Mouse (Mus musculus): ENCODE data around the gene Fam160a1. TPM values are rescaled to one million over a fixed set of nuclear protein-coding genes. Genes with fewer than 3 reads are reported as not detected.

Gene Fam160a1
- total RNA-seq, 2 experiments from 2014 or later = 3.6 to 5.2 TPM

- intact Hi-C loops (cut with DNase I) = no loop called here
- no peak for DNase-seq (ENCODE audit: low spot score in 2 of 2)
Measured at GRCm38 (mm10) chr3:85695056-85695455, 122.0 kb downstream of the Fam160a1 start.

GRCm38 (mm10) chr3:85693013-85693412, 124.1 kb downstream of the Fam160a1 start:
- DNase-seq (ENCODE audit: low spot score in 2 of 2) = no peak
- intact Hi-C loops (cut with DNase I) = no loop called here

- no peak for DNase-seq (ENCODE audit: low spot score in 2 of 2)
- intact Hi-C loops (cut with DNase I) = no loop called here
Measured at GRCm38 (mm10) chr3:85691134-85691533, 126.0 kb downstream of the Fam160a1 start.

- DNase-seq (ENCODE audit: low spot score in 2 of 2) = no peak
- intact Hi-C loops (cut with DNase I) = no loop called here
Measured at GRCm38 (mm10) chr3:85688341-85688740, 128.8 kb downstream of the Fam160a1 start.

- intact Hi-C loops (cut with DNase I) = no loop called here
- DNase-seq (ENCODE audit: low spot score in 2 of 2) = no peak
Measured at GRCm38 (mm10) chr3:85685271-85685670, 131.8 kb downstream of the Fam160a1 start.

- intact Hi-C loops (cut with DNase I) = no loop called here
- peak in 1 of 2 experiments; percentile 74 for DNase-seq (ENCODE audit: low spot score in 2 of 2)
Measured at GRCm38 (mm10) chr3:85683618-85684017, 133.5 kb downstream of the Fam160a1 start.

GRCm38 (mm10) chr3:85681136-85681535, 136.0 kb downstream of the Fam160a1 start:
- no peak for DNase-seq (ENCODE audit: low spot score in 2 of 2)
- intact Hi-C loops (cut with DNase I) = no loop called here

GRCm38 (mm10) chr3:85679960-85680359, 137.1 kb downstream of the Fam160a1 start:
- no peak for DNase-seq (ENCODE audit: low spot score in 2 of 2)
- intact Hi-C loops (cut with DNase I) = no loop called here

- intact Hi-C loops (cut with DNase I) = no loop called here
- no peak for DNase-seq (ENCODE audit: low spot score in 2 of 2)
Measured at GRCm38 (mm10) chr3:85679312-85679933, 137.7 kb downstream of the Fam160a1 start.

GRCm38 (mm10) chr3:85677952-85678351, 139.1 kb downstream of the Fam160a1 start:
- intact Hi-C loops (cut with DNase I) = no loop called here
- DNase-seq (ENCODE audit: low spot score in 2 of 2) = no peak

GRCm38 (mm10) chr3:85677133-85677532, 140.0 kb downstream of the Fam160a1 start:
- DNase-seq (ENCODE audit: low spot score in 2 of 2) = peak in 1 of 2 experiments; percentile 63
- intact Hi-C loops (cut with DNase I) = no loop called here

GRCm38 (mm10) chr3:85669844-85670243, 147.2 kb downstream of the Fam160a1 start:
- intact Hi-C loops (cut with DNase I) = loop anchor here (10.0 kb wide), 2 partner anchors 645 to 735 kb away; no protein-coding TSS in a partner anchor
- no peak for DNase-seq (ENCODE audit: low spot score in 2 of 2)

- intact Hi-C loops (cut with DNase I) = loop anchor here (10.0 kb wide), 2 partner anchors 643 to 733 kb away; no protein-coding TSS in a partner anchor
- peak in 1 of 2 experiments; percentile 66 for DNase-seq (ENCODE audit: low spot score in 2 of 2)
Measured at GRCm38 (mm10) chr3:85667683-85668082, 149.4 kb downstream of the Fam160a1 start.

- intact Hi-C loops (cut with DNase I) = loop anchor here (10.0 kb wide), 2 partner anchors 642 to 732 kb away; no protein-coding TSS in a partner anchor
- DNase-seq (ENCODE audit: low spot score in 2 of 2) = no peak
Measured at GRCm38 (mm10) chr3:85666736-85667135, 150.4 kb downstream of the Fam160a1 start.

- intact Hi-C loops (cut with DNase I) = loop anchor here (10.0 kb wide), 2 partner anchors 641 to 731 kb away; no protein-coding TSS in a partner anchor
- DNase-seq (ENCODE audit: low spot score in 2 of 2) = no peak
Measured at GRCm38 (mm10) chr3:85666166-85666565, 150.9 kb downstream of the Fam160a1 start.

GRCm38 (mm10) chr3:85664591-85665171, 152.4 kb downstream of the Fam160a1 start:
- intact Hi-C loops (cut with DNase I) = loop anchor here (5.0 to 10.0 kb wide), 5 partner anchors 72 to 730 kb away; partner anchors contain the start of gene Gatb
- DNase-seq (ENCODE audit: low spot score in 2 of 2) = peak; percentile 60 to 94

- intact Hi-C loops (cut with DNase I) = loop anchor here (5.0 to 10.0 kb wide), 5 partner anchors 72 to 729 kb away; partner anchors contain the start of gene Gatb
Measured at GRCm38 (mm10) chr3:85663826-85664225, 153.3 kb downstream of the Fam160a1 start.

GRCm38 (mm10) chr3:85661926-85662813, 154.9 kb downstream of the Fam160a1 start:
- peak in 1 of 2 experiments; percentile 77 for DNase-seq (ENCODE audit: low spot score in 2 of 2)
- intact Hi-C loops (cut with DNase I) = loop anchor here (1.0 to 10.0 kb wide), 6 partner anchors 25 to 727 kb away; partner anchors contain the start of gene Gatb

More at GRCm38 (mm10) chr3:85663826-85664225, 153.3 kb downstream of the Fam160a1 start:
- DNase-seq (ENCODE audit: low spot score in 2 of 2) = no peak

GRCm38 (mm10) chr3:85659681-85660080, 157.4 kb downstream of the Fam160a1 start:
- intact Hi-C loops (cut with DNase I) = loop anchor here (5.0 to 10.0 kb wide), 5 partner anchors 67 to 725 kb away; partner anchors contain the start of gene Gatb
- DNase-seq (ENCODE audit: low spot score in 2 of 2) = no peak

- no peak for DNase-seq (ENCODE audit: low spot score in 2 of 2)
- intact Hi-C loops (cut with DNase I) = no loop called here
Measured at GRCm38 (mm10) chr3:85655538-85655937, 161.6 kb downstream of the Fam160a1 start.

All from left cerebral cortex, postnatal 25 days (tissue).